Mouse (Mus musculus) brain, embryonic 18.5 days (tissue): ENCODE data around the gene Mrpl17.
"Not testable (repeated sequence)": the region's sequence is repeated elsewhere in the genome, so short reads cannot be mapped to it uniquely, and the experiment has no call there.

Source experiments
- DNase-seq: peaks from one replicate; pipeline ENCODE4 v3.0.0-alpha.2; 2012; ENCODE audit warnings: low read depth, low spot score

Gene Mrpl17

DNA sequence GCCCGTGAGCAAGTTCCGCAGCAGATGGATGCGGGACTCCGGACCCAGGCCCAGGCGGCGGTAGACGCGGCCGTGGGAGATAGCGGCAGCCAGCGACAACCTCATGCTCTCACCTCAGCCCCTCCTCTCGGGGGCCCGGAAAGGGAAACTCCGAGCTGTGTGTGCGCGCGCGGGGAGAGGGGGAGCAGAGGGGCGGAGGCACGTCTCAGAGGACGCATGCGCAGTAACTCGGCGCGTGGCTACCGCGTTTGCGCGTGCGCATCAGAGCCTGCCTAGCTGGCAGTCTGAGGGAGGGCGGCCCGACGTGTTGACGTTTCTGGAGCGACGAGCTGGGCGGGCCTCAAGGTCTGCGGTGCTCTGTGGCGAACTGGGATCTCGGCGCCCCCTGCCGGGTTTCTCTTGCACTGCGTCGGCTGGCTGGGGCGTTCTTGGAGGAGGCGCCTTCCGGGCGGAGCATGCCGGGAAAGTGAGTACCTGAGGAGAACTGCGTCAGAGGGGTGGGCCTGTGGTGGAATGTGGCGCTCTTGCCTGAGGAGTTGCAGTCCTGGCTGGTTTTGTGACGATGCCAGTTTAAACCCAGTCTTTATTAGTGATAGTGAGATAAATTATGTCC, at the start of gene Mrpl17:
Gene Mrpl17, minus strand, starts transcription at position 223 of the 613 bp plus-strand sequence.
- DNase-seq = peak; percentile 98

DNA sequence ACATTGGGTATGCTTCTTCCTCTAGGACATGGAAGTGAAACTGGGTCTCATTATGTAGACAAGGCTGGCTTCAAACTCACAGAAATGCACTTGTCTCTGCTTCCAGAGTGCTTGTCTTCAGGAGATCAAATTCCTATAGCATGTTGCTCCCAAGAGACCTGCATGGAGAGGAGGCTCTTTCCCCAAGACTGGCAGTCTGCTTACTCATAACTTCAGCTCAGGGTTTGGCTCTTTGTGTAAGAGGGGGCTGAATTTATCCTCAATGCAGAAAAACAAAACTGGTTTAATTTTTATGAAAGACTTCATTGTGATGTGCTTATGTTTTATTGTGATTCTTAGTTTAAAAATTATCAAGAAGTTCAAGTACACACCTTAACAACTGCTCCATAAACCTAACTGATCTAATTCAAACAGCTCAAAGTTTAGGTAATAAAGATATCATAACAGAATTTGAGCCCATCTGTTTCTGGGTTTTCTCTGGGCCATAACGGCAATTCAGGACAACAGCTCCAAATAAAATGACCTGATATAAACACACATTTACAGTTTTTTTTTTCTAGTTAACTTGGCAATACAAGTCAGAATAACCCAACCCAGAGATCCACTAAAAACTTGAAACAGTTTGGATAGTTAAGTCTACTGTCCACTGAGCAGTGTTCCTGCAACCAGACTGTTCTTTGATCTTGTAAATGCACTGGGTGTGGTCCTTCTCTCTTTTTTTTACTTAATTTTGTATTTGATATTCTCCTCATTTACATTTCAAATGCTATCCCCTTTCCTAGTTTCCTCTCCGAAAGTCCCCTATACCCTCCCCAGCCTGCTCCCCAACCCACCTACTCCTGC, 45.0 kb upstream of the Mrpl17 start:
- DNase-seq = not testable (repeated sequence)

DNA sequence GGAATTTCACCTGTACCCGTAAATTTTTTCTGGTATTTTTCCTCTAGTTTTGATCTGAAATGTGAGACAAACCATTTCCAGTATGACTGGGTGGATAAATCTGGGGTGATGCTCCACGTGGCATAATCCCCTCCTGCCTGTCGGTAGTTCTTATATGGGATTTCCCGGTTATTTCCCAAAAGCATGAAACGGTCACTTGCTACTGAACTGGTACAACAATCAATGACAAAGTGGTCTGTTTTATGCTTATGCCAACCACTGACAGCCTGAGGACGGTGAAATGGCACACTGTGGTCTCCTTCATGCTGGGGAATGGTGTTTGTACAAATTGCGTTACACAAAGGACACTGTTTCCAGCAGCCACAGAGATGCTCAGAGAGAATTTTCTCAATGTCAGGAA, 13.4 kb upstream of the Mrpl17 start:
- DNase-seq = no peak

DNA sequence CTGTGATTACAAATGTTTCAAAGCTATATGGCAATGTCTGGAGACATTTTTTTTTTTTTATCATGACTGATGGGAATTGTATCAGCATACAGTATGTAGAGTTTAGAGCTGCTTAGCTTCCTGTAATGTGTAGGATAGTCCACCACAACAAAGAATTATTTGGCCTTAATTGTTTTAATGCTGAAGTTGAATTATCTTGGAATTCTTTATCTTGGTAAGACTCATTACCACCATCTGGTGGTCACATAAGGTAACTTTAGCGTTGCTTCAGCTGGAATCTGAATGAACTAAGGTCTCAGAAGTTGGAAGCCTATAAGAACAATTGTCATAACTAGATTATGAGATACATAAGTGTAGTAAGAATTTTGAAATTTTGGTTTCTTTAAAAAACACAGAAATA, 7.6 kb upstream of the Mrpl17 start:
- DNase-seq = no peak

DNA sequence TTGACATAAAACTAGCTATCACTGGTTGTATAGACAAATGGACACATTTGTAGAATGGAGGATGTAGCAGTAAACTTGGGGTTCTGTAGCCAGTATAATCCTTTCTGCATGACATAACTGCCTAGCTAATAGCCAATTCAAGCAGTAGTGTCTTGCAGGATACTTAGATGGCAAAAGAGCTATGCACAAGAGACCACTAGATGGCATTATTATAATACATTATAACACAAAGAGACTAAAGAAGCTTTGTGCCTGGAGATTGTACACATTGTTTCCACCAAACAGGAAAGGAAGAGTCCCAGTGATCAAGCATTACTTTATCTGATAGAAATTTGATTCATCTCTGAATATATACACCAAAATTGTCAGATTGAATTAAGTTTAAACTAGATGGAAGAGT, 5.8 kb upstream of the Mrpl17 start:
- DNase-seq = no peak

DNA sequence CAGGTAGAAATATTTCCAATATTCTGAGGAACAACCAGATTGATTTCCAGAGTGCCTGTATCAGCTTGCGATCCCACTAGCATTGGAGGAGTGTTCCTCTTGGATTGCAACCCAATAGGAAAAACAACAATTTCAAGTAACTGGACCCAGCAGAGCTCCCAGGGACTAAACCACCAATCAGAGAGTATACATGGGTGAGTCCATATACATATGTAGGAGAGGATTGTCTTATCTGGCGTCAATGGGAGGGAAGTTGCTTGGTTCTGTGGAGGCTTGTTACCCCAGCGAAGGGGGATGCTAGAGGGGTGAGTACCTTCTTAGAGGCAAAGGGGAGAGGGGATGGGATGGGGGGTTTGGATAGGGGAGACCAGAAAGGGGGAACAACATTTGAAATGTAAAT, 2.4 kb upstream of the Mrpl17 start:
- DNase-seq = no peak

DNA sequence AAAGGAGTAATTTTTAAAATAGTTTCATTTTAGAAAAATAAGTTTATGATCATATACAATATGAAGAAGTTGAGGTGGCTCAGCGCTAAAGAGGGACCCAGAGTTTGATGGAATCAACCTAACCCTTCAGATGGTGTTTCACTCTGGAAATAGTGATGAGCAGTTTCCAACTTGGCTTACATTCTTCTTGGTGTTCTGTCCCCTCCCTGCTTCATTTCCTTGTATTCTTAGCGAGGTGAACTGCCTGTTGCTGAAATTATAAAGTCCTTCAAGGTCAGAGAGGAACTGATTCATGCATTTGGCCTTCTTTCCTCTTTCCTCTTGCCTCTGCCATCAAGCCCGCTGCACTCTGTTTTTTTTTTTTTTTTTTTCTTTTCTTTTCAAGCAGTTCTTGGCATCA, 1.7 kb upstream of the Mrpl17 start:
- no peak for DNase-seq

DNA sequence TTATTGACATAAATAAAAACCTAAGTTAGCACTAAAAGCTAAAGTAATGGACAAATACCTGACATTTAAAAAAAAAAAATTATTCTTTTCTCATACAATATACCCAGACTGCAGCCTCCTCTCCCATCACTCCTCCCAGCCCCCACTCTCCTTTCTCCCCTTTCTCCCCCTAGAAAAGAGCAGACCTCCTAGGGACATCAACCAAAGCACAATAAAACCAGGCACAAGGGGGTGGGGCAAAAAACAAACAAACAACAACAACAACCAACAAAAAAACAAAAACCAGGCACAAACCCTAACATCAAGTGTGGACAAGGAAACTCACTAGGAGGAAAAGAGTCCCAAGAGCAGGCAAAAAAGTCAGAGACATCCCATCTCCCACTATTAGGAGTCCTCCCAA, 617 bp upstream of the Mrpl17 start:
- no peak for DNase-seq

DNA sequence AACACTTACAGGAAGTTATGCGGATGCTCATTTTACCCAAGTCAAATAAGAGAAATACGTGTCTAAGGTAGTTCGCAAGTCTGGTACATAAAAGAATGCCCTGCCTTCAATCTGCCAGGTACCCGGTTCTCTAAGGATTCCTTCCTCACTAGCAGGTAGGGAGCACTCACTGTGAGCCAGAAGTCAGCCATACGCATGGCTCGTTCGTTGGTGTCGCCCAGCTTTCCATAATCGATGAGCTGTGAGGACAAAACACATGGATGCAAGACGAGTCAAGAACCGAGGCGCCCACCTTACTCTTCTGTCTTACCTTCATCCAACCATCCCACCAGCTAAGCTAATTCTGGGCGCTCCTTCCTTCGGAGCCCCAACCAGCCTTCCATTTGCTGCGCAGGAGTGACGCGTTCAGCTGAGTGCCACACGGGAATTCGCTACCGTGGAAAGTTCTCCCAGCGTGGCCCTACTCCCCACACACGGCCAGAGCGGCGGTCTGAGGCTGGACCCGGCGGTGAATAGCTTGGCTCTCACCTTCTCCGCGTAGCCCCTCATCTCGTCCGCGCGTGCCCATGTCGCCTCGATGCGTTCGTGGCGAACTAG, 521 bp downstream of the Mrpl17 start:
- DNase-seq = no peak

DNA sequence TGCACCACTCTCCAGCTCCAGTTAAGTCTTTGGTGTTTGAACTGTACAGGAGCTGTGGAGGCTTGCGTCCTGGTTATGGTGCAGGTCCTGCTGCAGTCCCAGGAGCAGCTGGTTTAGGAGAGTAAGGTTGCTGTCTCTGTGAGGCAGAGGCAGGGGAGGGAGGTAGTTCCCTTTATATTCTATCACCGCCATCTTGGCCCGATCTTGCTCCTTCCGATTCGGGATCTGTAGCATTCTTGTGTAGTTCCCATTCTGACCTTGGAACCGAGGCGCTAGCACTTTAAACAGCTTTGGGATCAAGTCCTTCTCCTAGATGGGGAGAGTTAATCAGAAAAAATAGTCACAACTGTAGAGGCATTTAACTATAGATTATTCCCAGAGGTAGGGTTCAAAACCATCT, 1.1 kb downstream of the Mrpl17 start:
- no peak for DNase-seq

DNA sequence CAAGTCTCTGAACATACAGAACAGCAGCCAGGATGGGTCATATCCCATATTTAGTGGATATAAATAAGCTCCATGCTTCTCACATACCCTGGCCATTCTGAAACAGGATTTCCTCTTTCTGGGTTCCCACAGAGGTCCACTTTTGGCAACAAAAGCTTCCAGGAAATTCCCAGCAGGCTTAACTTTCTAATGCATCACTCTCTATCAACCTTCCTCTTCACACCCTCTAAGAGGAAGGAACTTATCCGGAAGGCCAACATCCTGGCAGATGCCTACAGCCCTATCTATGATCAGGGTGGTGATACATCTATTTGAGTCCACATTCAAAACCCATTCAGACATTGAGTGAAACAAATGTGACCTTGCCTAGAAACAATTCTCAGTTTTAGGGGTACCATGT, 2.5 kb downstream of the Mrpl17 start:
- no peak for DNase-seq

DNA sequence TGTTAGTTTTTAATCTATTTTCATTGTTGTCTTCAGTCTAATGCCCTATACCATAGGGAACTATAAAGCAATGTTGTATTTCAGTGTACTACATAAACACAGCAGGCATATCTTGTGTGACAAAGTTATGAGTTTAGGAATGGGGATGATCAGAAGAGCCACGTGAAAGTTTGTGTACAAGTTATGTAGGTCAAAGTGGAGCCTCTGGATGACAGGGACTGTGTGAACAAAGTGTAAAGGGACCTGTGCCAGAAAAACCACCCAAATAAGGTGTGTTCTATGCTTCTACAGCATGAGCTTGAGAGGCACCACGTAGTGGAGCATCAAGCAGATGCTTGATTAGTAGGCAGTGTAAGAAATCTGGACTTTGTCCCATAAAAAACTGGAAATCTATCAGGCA, 4.2 kb downstream of the Mrpl17 start:
- DNase-seq = no peak

DNA sequence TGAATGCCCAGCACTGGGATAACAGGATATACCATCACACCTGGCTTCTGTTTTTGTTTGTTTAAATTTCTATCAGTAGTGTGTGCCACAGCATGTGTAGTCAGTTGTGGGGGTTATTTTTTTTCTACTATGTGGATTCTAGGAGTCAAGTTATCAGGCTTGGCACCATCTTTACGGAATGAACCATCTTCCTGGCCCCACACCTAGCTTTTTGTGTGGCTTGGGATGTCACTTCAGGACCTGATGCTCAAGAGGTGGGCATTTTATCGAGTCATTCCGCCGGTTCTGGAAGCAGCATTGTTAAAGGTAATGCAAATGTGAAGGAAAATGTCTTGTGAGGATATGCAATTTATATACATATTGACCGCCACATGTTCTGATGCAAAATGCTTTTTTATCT, 4.8 kb downstream of the Mrpl17 start:
- no peak for DNase-seq

DNA sequence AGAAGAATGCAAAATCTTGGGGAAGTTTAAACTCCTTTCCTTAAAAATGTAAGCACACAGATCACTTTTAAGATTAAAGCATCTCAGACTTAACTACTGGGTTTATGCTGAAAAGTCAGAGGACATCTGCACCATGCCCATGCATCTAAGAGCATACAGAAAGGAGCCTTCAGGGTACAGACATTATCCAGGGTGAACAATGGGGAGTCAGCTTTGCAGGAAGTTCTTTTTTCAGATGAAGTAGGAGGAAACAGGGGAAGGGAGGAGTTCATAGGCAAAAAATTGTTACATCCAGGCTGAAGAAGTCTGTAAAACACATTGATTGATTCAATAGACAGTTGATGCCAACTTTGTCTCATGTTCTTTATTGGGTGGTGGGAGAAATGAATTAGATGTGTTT, 7.5 kb downstream of the Mrpl17 start:
- no peak for DNase-seq

DNA sequence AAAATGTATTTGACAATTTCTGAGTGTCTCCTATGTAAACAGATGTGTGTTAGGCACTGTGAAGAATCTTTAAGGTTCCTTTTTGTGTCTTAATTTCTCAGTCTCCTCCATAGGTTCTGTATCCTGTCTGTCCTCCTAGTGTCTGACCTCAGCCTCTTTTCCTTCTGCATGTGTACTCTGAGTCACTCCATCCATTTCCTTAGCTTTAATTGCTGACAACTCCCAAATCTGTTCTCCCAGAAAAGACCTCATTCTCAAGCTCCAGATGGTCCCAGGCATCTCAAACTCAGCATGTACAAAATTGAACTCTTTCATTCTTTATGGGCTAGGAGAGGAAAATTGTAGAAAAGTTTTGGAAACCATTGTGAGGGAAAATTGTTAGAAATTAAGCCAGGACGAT, 8.1 kb downstream of the Mrpl17 start:
- DNase-seq = no peak

DNA sequence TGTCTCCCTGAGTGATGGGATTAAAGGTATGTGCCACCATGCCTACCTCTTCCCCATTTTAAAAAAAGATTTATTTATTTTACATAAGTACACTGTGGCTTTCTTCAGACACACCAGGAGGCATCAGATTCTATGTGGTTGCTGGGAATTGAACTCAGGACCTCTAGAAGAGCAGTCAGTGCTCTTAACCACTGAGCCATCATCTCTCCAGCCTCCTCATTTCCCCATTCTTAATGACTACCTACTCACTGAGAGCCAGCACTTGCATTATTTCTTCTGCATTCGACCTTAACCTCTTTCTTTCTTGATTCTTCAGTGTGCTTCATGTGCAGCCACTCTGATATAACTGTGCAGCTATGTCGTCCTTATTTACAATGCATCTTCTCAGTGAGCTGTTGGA, 8.6 kb downstream of the Mrpl17 start:
- DNase-seq = no peak

DNA sequence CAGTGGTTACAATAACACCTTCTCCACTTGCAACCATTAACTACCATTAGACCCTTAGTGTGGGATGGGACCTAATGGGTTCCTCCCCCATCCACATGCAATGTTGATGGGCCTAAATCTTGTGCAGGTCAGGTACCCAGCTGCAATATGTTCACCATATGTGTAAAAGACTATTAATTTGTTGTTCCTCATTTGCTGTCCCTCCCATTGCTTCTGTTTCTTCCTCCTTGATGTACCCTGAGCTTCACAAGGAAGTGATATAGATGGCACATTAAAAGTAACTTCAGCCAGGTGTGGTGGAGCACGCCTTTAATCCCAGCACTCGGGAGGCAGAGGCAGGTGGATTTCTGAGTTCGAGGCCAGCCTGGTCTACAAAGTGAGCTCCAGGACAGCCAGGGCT, 13.9 kb downstream of the Mrpl17 start:
- no peak for DNase-seq

DNA sequence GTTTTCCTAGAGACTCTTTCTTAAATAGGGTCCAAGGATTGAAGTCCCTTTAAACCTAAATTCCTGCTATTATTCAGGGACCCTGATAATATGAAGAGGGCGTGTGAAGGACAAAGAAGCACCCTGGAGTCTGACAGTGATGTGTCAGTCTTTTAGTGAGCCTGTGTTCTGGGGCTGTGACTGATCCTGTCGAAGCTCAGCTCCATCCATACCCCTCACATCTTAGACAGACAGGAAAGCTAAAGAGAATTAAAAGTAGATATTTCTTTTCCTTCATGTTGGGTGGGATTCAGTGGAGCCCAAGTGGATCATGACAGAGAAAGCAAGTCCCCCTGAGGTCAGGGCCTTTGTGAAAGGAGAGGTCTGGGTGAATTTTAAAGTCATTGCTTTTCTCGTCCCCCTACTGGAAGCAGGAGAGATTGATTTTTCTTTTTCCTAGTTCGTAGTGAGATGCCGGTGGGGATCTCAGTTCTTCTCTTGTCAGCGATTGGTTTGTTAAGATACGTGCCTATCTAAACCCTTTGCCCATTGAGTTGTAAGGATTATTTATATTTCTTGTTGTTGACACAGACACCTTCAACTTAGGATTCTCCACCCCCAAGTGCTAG, 15.0 kb downstream of the Mrpl17 start:
- no peak for DNase-seq

DNA sequence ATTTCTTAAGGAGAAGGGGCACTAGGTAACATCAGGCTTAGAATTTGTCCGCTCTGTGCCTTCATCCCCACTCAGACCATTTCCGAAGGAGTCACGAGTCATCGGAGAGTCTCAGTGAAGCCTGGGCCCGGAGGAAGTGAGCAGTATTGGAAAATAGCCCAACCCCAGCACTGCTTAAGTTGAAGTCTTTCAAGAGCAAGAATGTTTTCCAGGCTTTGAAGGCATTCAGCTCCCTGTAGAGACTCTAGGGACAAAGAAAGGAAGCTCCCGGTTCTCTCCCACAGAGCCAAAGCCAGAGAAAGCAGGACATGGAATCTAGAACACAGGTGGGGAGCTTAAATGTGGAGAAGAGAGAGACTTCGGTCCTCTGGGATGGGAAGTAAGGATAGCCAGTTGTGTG, 17.2 kb downstream of the Mrpl17 start:
- DNase-seq = no peak

DNA sequence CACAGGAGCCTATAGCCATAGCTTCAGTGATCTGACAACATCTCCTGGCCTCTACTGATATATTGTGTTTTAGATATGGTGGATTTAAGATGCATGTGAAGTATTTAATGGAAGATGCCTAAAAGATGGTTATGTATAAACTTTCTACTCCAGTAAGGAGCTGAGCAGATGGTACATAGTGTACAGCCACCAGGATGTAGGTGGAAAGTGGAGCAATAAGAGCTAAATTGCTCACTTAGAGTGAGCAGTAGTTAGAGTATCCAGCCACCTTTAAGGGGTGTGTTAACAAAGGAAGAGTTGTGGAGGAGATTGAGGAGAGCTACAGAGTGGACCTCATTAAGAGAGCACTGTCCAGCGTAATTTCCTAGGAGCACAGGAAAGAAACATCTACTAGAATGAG, 19.8 kb downstream of the Mrpl17 start:
- no peak for DNase-seq

DNA sequence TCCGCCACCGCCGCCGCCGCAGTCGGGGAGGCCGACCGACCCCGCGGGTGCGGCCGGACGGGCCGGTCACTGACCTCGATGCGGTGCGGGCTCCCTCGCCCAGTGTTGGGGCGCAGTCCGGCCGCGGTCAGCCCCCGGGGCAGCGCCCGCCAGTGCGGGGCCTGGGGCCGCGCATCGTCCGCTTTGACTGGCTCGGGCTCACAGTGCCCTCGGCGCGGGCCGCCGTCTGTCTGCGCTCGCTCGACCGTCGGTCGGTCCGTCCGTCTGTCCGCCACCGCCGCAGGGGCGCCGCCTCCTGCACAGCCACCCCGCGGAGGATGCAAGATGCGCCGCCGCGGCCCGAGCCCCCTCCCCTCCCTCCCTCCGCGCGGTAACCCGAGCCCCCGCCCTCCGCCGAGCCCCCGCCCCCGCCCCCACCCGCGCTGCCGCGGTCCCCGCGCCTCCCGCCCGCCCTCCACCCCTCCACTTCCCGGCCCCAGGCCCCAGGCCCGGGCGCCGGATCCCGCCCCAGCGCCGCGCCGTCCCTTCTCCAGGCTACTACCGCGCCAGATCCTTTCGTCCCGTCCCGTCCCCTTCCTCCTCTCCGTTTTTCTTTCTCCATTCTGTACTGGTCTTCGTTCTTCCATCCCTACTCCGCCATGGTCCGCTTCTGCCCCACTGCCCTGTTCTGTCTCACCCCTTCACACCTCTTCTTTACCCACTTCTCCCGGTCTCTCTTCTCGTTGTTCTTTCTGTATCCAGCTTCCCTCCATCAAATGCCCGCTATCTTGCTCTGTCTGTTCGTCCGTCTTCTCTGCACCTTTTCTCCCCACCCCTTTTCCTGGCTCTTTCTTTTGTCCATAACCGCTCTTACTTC, 23.4 kb downstream of the Mrpl17 start, which contains the start of gene Dchs1:
Gene Dchs1, minus strand, starts transcription at position 370 of the 856 bp plus-strand sequence.
- DNase-seq = no peak
